Mouse (Mus musculus) thymus, postnatal 0 days (tissue): Measurements from ENCODE around the gene Evx2. TPM values are rescaled to one million over a fixed set of nuclear protein-coding genes. Genes with fewer than 3 reads are reported as not detected.

Source experiments
- DNase-seq: peaks from one replicate; pipeline ENCODE4 v3.0.0-alpha.2; 2015; ENCODE audit warnings: low spot score
- polyA plus RNA-seq: library from polyadenylated mRNA; unstranded; fragments of >200 nt; fragmentation: Nextera tagmentation; extraction: Ambion mirVana; gene quantifications from 2 replicates; pipeline ENCODE4 v1.2.1, GENCODE M21; 2015

The Evx2 gene
- polyA plus RNA-seq, 1 experiment from 2014 or later = not detected

GRCm38 (mm10) chr2:74695813-74696430 lies 36.6 kb upstream of the Evx2 start:
- DNase-seq = no peak

- DNase-seq = no peak
These were observed 36.0 kb upstream of the Evx2 start for GRCm38 (mm10) chr2:74695383-74695782.

- peak; percentile 39 for DNase-seq
These were observed 34.7 kb upstream of the Evx2 start for GRCm38 (mm10) chr2:74694066-74694465.

GRCm38 (mm10) chr2:74693432-74693827 lies 34.1 kb upstream of the Evx2 start:
- no peak for DNase-seq

GRCm38 (mm10) chr2:74692808-74693431 lies 33.6 kb upstream of the Evx2 start:
- no peak for DNase-seq

GRCm38 (mm10) chr2:74691995-74692807 lies 32.8 kb upstream of the Evx2 start:
- DNase-seq = no peak

- no peak for DNase-seq
These were observed 31.9 kb upstream of the Evx2 start, which contains the start of gene Hoxd10 for GRCm38 (mm10) chr2:74691022-74691951. Gene Hoxd10, plus strand, starts transcription at chr2:74691924.

GRCm38 (mm10) chr2:74690338-74690716 lies 31.0 kb upstream of the Evx2 start:
- no peak for DNase-seq

- no peak for DNase-seq
These were observed 30.4 kb upstream of the Evx2 start for GRCm38 (mm10) chr2:74689574-74690337.

GRCm38 (mm10) chr2:74688795-74689573 lies 29.6 kb upstream of the Evx2 start:
- DNase-seq = no peak

GRCm38 (mm10) chr2:74687698-74688555 lies 28.6 kb upstream of the Evx2 start:
- no peak for DNase-seq

- no peak for DNase-seq
These were observed 27.8 kb upstream of the Evx2 start for GRCm38 (mm10) chr2:74686988-74687697.

GRCm38 (mm10) chr2:74686301-74686987 lies 27.1 kb upstream of the Evx2 start:
- peak; percentile 52 for DNase-seq

GRCm38 (mm10) chr2:74685059-74685603 lies 25.8 kb upstream of the Evx2 start:
- no peak for DNase-seq

GRCm38 (mm10) chr2:74684106-74684505 lies 24.7 kb upstream of the Evx2 start:
- no peak for DNase-seq

GRCm38 (mm10) chr2:74683471-74683951 lies 24.2 kb upstream of the Evx2 start:
- no peak for DNase-seq

- DNase-seq = no peak
These were observed 23.4 kb upstream of the Evx2 start for GRCm38 (mm10) chr2:74682796-74683195.
